Mouse (Mus musculus) G1E (cell line): ENCODE measurements at regions not wholly inside any gene's neighbourhood (a gene's known extent, or its start where the extent isn't known, plus 50 kb on each side); places are given as distances from the start of the nearest gene placed in this dataset.

Experiments
- CTCF ChIP-seq: IDR thresholded peaks from 2 replicates; pipeline ENCODE4 v1.5.1; 2012; ENCODE audit warnings: low read depth, low read length, inconsistent platforms, mixed read lengths
- GATA1 ChIP-seq: IDR thresholded peaks from 2 replicates; pipeline ENCODE4 v1.6.1; 2012; ENCODE audit warnings: borderline replicate concordance, low read length, inconsistent platforms, mixed read lengths

DNA sequence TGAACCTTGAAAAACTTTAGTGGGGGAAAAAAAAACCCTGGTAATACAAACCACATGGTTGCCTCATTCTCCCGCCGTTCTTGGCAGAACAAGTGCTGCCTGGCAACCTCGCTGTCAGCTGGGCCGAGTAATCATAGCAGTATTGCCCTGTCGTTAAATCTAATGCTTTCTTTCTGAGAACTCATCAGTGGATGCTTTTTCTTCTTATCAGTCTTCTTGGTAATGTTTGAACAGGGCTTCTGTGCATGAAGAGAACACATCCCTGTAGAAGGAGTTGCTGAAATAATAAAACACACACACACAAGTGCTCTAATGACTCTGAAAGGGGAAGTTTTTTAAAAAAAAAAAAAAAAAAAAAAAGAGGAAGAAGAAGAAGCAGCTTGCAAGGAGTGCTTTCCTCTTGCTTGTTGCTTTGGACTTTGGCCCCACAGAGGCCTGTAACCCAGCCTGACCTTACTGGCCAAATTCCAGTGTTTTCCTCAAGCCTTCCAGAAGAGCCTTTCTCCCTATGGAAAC, 200.9 kb upstream of the Cited2 start:
- TF ChIP-seq CTCF (no peak), GATA1 (no peak)
